Mouse (Mus musculus) adrenal gland (tissue): ENCODE data around the gene Mthfr.

Experiments
- intact Hi-C: fragments of 180-260 bp; cut with DNase I; formaldehyde crosslinking; loops from one replicate; pipeline ENCODE4 v1.15.1; 2025

Gene Mthfr

GRCm38 (mm10) chr4:148085907-148086305, 47.0 kb downstream of the Mthfr start:
- intact Hi-C loops: no loop called here

- intact Hi-C loops: no loop called here
These were observed 48.4 kb downstream of the Mthfr start for GRCm38 (mm10) chr4:148087091-148087906.

GRCm38 (mm10) chr4:148087907-148088527, 49.1 kb downstream of the Mthfr start, which contains the start of gene Agtrap:
Gene Agtrap (minus strand): TSS chr4:148088031.
- intact Hi-C loops: no loop called here

- intact Hi-C loops: no loop called here
These were observed 50.3 kb downstream of the Mthfr start for GRCm38 (mm10) chr4:148089166-148089565.

- intact Hi-C loops: no loop called here
These were observed 52.3 kb downstream of the Mthfr start for GRCm38 (mm10) chr4:148091181-148091580.

GRCm38 (mm10) chr4:148092551-148093271, 53.8 kb downstream of the Mthfr start:
- intact Hi-C loops: no loop called here

- intact Hi-C loops: no loop called here
These were observed 55.3 kb downstream of the Mthfr start for GRCm38 (mm10) chr4:148094161-148094560.

GRCm38 (mm10) chr4:148095081-148095480, 56.2 kb downstream of the Mthfr start:
- intact Hi-C loops: no loop called here

GRCm38 (mm10) chr4:148097936-148098335, 59.1 kb downstream of the Mthfr start:
- intact Hi-C loops: no loop called here

- intact Hi-C loops: no loop called here
These were observed 59.8 kb downstream of the Mthfr start for GRCm38 (mm10) chr4:148098666-148099065.

GRCm38 (mm10) chr4:148101801-148102527, 63.1 kb downstream of the Mthfr start:
- intact Hi-C loops: no loop called here

GRCm38 (mm10) chr4:148104146-148104545, 65.3 kb downstream of the Mthfr start:
- intact Hi-C loops: no loop called here

GRCm38 (mm10) chr4:148107621-148108291, 68.9 kb downstream of the Mthfr start:
- intact Hi-C loops: no loop called here

GRCm38 (mm10) chr4:148108565-148109100, 69.8 kb downstream of the Mthfr start:
- intact Hi-C loops: no loop called here
